Mouse (Mus musculus) spleen, postnatal 4 days (tissue): ENCODE results near the gene Ccn2.
"Not testable (repeated sequence)": the region's sequence is repeated elsewhere in the genome, so short reads cannot be mapped to it uniquely, and the experiment has no call there.

Source experiments
- DNase-seq, 2 experiments: peaks; one replicate each; pipeline ENCODE4 v3.0.0; 2022; ENCODE audit warnings: low spot score in 2 of 2

The Ccn2 gene

DNA sequence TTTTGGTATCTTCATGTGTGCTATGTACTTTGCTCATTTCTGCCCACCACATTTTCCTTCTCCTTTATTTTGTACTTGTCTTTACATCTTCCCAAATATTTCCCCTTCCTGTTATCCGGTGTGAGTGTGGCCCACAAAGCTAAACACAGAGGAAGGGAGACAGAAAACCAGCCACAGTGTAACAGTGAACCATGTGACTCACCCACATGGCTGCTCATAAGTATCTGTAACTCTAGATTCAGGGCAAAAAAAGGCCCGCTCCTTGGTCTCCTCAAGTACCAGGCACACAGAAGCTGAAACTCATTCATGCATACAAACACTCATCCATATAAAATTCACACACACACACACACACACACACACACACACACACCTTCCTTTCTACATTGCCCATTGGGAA, 7.8 kb downstream of the Ccn2 start:
- DNase-seq, result no peak

DNA sequence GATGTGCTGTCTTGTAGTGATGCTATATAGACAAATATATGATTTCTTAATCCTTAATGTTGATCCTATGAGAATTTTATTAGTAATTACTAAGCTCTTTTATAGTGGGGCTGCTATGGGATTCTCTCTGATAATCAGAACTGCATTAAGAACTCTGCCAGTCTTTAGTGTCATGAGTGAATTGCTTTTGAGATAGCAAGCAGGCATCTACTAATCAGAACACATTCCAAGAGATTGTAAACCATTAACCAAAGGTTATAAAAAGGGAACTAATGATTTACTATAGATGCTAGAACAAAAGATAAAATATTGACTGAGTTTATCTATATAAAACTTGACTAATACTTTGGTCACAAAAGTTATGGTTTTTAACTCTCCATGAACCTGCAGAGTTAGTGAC, 8.5 kb downstream of the Ccn2 start:
- DNase-seq, result no peak

DNA sequence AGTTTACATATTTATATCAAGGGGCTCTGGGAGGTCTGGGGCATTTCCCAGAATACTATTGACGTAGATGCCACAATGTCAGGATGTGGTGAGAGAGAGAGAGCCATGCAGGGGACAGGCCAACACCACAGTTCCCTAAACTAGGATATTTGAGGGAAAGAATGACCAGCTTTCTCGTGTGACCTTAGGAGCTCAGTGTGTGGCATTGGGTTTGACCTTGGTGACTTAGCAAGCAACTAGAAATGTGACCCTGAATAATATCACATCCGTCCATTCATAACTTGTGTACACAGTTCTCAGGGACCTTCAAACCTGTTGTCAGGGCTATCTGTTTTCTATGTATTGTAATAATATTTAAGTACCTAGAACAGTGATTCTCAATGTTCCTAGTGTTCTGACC, 13.9 kb downstream of the Ccn2 start:
- no peak for DNase-seq

DNA sequence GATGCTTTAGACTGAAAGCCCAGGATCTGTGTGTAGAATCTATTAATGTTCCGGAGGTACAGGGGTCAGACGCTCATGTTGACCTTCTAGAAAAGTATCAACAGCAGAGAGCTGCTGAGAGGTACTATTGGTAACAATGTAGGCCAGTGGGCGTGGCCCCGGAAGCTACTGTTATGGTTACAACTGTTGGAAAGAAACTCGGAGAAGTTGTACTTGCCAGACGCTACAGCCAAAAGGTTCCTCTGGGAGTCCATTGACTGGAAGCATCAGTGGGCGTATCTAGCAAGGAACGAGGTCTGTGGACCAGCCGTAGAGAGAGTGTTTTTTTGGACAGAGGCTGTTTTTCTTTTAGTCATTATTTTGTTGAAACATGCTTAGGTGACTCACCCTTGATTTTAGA, 14.5 kb downstream of the Ccn2 start:
- no peak for DNase-seq

DNA sequence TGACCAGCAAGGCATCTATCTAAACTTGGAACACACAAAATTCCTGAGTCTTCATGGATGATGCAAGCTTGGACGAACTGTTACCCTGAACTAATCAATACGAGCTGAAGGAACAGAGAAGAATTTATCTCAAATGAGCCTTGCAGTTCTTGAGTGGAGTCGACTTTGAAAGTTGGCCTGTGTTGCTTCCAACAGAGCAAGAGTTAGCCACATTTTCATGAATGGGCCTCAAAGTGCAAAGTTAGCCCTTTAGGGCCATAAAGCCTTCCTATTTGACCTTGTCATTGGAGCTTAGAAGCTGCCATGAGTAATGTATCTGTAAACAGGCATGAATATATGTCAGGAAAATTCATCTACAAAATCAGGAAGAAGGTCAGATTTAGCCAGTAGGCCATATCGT, 19.5 kb downstream of the Ccn2 start:
- no peak for DNase-seq

DNA sequence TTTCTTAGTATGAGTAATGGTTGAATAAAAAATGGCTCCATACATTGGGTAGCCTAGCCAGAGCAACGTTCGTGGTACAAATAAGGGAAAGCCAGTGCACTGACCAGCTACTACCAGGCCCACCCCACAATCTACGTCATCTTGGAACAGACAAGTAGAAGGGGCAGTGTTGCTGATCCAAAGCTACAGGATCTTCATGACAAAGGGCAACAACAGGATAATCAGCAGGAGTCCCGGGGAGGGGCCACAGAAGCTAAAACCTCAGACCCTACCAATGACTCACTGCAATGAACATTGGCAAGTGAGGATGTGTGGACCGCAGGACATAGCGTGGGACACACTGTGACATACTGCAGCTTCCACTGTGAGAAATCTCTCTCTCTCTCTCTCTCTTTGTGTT, 20.6 kb downstream of the Ccn2 start:
- no peak for DNase-seq

DNA sequence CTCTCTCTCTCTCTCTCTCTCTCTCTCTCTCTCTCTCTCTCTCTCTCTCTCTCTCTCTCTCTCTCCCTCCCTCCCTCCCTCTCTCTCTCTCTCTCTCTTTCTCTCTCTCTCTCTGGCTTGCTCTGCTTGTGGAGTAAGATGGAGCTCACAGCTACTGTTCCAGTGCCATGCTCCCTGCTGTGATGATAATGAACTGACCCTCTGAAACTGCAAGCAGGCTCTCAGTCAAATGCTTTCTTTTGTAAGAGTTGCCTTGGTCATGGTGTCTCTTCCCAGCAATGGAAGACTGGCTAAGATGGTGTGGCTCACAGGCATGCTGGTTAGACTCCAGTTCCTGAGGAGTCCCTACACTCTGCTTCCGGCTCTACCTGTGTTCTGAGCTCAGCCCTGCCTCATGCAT, 21.3 kb downstream of the Ccn2 start:
- not testable (repeated sequence) for DNase-seq

DNA sequence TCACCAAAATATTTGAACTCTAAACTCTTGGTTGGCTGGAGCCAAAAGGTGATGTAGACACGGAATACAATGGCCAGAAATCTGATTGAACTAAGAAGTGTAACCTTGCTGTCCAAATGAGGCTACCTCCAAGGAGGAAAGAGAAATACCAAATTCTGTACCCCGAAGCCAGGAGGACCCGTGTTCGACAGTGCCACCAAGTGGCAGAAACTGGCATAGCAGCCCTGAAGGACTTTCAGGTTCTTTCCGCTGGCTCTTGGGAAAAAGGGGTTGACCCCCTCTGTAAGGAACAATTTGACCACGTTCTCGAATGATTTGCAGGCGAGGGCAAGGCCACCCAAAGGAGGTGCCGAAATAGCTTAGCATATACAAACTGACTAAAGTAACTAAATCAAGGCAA, 26.3 kb downstream of the Ccn2 start:
- DNase-seq, result peak; percentile 42 to 81

DNA sequence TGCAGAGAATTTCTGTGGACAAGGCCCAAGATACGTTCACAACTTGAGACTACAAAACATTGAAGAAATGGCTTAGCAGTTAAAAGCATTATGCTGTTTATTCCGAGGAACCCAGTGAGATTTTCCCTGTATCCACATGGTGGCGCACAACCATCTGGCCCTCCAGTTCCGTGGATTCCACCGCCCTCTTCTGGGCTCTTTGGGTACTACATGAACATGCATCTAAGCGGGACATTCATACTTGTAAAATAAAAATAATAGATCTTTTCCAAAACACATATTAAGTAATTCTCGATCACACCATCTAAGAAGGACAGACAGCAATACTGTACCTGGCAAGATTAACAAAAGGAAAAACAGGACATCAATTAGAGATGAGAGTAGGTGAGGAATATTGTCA, 27.3 kb downstream of the Ccn2 start:
- peak; percentile 79 to 92 for DNase-seq

DNA sequence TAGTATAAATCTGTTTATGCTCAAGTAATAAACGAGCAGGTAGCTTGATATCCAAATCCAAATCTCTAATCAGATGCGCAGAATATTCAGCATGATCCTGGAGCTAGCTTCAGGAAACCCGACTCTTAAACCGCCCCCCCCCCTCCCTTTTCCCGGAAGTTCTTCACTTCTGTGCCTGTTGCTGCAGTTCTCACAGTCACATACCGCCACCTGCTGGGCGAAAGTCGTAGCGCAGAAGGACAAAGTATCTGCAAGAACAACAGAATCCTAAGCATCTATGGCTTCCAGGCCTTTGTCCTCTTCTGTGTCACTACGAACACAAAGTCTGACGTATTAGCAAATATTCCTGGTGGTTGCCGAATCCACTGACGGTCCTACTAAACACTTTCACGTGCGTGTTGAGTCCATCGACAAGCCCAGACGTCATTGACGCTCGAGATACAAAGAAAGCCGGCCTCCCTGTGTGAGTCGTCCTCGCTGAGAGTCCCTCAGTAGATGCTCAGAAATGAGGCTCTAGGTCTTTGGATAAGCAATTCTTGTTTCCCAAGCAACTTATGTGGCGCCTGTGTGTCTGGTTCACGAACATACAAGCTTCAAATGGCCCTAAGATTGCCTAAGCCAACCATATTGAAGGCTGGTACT, 29.9 kb downstream of the Ccn2 start:
- DNase-seq, result peak; percentile 76 to 89

DNA sequence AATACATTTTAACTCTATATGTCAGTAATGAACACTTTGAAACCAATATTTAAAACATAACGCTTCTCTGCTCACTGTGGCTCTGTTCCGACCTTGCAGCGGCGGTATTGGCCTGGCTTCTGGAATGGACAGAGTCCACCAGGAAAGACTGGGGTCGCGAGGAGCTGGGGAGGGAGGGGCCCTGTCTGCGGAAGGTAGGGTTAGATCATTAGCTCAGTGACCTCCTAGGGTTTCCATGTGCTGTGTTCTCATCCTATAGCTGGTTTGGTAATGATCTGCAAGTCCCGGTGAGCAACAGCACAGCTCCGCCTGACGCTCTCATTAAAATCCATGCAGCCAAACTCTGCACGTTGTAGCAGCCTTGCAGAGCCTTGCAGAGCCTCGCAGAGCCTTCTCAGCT, 32.0 kb downstream of the Ccn2 start:
- no peak for DNase-seq

DNA sequence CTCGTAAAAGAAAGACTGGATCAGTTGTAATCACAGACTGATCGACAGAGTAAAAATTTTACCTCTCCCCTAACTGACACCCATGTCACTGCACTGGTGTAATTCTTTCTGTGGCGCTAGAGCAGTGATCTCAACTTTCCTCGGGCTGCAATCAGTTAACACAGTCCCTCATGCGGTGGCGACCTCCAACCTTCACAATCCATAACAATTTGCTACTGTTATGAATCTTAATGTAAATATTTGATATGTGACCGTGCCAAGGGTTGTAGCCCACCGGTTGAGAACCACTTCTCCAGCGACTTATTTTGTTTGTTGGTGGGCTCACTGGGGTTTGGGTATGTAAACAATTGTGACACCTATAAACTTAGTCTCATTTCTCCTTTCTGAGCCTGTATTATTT, 33.2 kb downstream of the Ccn2 start:
- no peak for DNase-seq

DNA sequence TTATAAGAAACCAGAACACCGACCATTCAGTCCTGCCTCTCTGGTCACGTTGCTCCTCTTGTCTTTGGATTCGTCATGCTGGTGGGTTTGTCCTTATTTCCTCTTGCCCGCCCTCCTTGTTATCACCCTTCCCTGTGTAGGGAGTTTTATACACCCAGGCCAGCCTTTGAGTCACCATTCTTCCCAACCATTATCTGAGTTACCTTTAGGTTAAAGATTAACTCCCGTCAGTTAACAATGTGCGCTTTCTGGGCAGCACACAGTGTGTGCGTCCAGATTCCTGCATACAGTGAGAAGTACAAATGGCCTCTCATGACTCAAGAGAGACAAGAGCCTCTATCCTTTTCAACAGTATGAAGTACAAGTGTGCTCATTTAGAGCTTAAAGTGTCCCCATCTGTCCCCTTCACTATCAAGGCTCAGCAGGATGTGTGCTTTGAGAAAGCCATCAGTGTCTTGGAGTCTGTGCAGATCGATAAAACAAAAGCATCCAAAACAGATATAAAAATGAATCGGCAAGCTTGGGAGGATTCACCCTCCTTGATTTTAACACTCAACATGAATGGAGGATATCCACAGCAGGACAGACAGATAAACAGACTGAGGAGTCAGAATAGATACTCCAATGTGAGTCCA, 34.0 kb downstream of the Ccn2 start:
- no peak for DNase-seq

DNA sequence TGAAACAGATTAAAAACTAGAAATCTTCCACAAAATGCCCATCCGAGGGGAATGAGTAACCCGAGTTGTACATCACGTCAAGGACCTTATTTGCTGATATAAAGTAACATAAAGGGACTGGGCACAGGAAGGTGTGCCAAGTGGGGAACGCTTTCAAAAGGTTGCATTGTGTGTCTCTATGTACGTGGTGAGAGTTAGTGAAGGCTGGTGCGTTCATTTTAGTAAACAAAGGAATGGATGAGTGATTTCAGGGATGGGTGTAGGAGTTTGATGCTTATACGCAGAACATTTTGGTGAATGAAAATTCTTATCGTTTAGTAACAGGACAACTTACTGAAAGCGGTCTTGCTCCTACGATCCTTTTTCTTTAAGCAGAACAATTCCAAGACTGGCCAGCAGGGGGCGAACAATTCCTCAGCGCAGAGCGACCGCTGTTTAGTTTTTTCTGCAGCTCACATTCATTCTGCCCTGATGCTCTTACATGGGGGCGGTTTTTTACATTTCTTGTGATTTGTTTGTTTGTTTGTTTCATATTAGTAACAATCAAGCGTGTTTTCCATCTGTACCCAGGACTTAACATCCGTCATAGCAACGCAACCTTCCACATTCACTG, 35.3 kb downstream of the Ccn2 start:
- DNase-seq, result peak; percentile 57 to 88

DNA sequence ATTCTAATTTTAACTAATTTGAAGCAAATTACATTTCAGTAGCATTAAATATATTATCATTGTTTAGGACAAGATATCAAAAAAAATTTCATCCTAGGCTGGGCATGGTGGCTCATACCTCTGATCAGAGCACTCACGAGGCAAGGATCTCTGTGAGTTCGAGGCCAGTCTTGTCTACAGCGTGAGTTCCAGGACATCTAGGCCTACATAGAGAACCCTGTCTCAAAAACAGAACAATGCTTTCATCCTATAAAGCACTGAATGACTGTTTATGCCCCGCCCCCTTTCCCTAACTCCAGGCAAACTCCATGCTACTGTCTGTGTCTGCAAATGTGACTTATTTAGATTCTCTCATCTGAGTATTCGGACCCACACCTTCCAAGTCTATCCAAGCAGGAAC, 35.9 kb downstream of the Ccn2 start:
- no peak for DNase-seq

DNA sequence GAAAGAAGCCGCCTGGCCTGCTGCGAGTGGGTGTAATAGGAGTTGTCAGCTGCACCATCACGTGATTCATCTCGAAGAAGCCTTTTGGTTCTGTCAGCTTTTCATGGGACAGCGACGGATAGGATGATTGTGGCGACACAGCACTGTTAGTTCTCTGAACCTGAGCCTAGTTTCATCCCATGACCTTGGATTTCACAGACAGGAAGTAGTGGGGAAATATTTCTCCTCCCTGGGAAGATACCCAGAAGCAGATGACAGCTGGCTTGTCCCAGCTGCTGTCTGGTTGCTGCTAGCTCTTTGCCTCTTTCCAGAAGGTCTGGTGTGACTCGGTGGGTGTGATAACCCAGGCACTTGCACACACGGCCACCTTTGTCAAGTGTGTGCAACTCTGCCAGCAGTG, 39.0 kb downstream of the Ccn2 start:
- no peak for DNase-seq

DNA sequence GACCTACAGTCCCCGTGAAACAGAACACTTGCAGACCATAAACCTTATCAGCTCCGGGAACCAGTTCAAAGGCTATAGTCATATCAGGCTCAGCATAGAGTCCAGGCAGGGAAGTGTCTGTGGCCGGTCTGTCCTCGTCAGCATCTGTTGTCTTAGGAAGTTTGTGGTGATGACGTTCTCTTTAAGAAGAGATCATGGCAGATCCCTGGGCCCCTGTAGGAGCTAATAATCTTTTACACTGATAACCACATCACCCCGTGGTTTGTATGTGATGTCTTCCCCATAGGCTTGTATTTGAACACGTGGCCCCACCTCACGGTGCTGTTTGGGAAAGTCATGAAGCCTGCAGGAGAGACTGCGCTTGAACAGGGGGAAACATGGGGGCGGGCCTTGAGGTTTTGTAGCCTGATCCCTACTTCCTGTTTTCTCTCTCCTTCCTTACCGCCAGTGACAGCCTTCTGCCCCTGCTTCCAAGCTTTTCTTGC, 40.1 kb downstream of the Ccn2 start:
- no peak for DNase-seq

DNA sequence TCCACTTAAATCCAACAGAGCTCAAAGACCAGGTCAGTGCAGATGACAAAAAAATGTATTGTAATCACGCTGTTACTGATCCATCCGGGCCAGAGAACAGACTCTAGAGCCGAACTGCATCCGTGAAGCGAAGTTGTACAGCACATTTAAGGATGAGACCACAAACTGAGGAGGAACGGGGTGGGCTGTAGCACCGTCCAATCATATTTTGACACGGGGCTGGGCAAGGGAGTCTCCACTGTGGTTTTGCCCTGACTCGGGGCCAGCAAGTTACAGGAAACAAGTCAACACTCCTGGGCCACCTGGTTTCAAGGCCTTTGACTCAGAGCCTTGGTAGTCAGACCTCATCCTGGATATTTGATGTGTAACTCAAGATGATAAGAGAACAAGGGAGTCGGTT, 40.6 kb downstream of the Ccn2 start:
- DNase-seq, result peak in 1 of 2 experiments; percentile 15

DNA sequence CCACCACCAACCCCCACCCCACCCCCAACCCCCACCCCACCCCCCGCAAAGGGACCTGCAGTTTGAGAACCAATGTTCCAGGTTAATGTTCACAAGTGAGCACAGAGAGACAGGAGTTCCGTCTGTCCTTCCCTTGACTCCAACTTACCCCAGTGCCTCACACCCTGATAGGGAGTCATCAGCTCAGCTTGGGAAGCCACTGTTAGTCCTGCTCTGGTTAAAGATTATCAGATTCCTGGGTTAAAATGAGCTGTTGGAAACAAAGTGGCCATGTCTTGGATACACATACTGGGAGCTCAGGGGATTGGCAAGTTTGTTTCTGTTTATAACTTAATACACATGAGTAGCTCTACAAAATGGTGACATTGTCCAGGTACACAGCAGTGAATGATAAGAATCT, 41.7 kb downstream of the Ccn2 start:
- DNase-seq, result no peak

DNA sequence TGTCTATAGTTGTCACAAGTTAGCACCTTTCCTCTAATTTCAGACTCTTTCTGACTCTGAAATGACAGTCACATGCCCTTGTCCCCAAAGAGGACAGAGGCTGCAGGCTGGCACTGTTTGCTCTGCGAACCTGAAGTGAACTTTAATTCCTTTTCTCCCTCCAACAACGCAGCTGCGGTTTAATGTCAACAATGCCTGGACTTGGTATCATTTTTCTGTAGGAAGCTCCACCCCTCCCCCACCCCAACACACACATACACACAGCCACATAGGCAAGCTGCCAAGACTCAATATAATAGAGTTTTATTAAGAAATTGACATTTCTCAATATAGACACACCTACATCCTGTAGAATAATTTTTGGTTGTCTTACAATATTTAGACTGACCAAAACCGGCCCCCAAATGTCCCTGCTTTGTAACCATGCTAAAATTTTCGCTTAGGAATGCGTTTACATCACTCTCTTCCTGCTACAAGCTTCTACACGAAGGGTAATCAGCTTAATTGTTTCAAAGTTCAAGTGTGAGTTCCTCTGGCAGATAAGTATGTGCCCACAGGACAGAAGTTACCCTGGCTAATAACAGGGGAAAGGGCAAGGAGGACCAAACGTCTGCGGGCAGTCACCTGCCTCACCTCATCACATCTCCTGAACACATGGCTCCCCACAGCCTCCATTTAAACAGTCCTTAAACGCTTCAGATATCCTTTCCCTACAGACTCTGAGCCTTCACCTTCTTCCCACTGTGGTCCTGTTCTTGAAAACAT, 43.2 kb downstream of the Ccn2 start:
- DNase-seq, result no peak

DNA sequence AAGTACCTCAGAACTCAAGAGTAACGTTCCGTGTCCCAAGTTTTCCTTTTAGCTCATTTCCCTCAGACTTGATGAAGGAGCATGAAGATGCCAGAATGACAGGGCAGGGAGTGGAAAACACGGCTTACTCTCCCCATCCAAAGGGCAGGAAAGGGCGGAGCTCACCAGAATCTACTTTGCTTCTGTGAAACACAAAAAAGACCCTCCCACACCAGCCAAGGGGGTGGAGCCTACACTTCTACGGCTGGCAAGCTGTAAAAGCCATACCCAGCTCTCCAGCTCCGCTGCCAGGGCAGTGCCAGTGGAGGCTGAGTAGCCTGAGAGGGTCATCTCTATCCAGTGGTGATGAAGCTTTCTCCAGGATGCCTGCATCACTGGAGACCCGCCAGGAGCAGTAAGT, 44.4 kb downstream of the Ccn2 start:
- no peak for DNase-seq

DNA sequence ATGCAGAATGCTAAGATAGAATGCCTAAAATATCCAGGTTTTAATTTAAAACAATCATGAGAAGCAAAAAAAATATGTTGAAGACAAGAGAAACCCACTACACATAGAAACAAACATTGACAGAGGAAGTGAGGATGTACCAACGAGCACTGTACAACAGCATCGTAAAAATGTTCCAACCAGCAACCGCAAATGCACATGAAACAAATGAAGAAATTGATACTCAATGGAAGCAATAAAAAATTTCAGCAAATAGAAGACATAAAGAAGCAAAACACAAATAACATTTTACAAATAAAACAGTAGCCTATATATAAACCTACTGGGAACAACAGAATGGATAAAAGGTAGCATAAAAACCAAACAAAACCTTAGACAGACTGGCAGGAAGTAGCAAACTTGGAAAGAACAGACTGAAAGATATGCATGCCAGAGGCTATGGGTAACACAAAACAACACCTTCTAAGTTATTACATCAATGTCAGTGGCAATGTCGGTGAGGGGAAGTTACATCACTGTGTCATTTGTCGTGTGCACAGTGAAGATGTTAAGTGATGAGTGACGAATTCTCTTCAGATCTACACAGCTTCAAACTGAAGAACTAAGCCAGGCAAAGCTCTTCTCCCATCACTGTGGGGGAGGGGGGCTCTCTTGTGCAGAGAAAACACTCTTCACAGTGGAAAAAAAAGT, 45.1 kb downstream of the Ccn2 start:
- DNase-seq, result no peak
